Mouse (Mus musculus) C2C12 (cell line): ENCODE data around the gene Rpl36a-ps1.

Experiments
- CTCF ChIP-seq: IDR thresholded peaks from one replicate; pipeline ENCODE4 v1.5.1; 2011; ENCODE audit not compliant: control insufficient read depth, insufficient read depth, insufficient read length
- FOSL1 ChIP-seq: IDR thresholded peaks from one replicate; pipeline ENCODE4 v1.8.0; 2011; ENCODE audit warnings: mild to moderate bottlenecking, low read length; ENCODE audit not compliant: poor library complexity, insufficient read depth, severe bottlenecking
- MYOD1 ChIP-seq: IDR thresholded peaks from one replicate; pipeline ENCODE4 v1.6.1; 2011; ENCODE audit warnings: low read depth; ENCODE audit not compliant: control insufficient read depth, insufficient read length
- USF1 ChIP-seq: IDR thresholded peaks from one replicate; pipeline ENCODE4 v1.6.1; 2011; ENCODE audit warnings: low read depth, mild to moderate bottlenecking, control low read depth, moderate library complexity

DNA sequence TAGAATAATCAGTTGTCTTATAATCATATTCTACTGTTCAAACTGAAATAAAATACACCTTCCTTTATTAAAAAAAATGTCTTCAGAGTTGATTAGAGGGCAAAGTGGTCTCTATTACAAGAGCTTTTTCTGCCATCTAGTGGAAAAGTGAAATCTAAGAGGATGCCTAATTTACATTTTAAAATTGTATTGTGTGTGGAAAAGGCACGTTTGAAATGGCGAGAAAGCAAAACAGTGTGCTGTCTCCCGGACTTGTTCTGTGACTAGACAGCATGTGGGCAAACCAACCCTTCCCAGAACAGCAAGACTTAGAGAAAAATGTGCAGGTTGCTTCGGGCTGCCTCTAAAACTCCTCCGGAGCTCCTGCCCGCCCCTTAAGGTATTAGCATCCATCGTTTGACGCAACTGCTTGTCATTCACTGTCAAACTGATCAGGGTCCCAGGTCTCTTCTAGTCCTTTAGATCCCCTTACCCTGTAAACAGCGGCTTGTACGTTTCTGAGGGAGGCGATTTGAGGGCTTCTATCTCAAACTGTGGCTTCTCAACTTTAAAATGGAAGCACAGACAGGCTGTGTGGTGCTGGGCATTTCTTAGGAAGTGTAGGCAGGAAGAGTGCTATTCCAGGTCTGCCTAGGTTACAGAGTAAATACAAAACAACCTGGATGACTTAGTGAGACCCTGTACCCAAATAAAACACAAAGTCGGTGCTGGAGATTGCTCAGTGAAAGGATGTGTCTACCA is 28.4 kb upstream of the Rpl36a-ps1 start:
- TF ChIP-seq CTCF (no peak), USF1 (no peak), FOSL1 (no peak), MYOD1 (no peak)
